Mouse (Mus musculus) kidney, postnatal 36 days (tissue): ENCODE results near the gene Gm10553.
"Not testable (repeated sequence)": the region's sequence is repeated elsewhere in the genome, so short reads cannot be mapped to it uniquely, and the experiment has no call there.

Source experiments
- DNase-seq, 2 experiments: peaks; one replicate each; pipeline ENCODE4 v3.0.0; 2021 to 2022; ENCODE audit warnings: mixed read lengths in 2 of 2

Gm10553 gene

GRCm38 (mm10) chr1:85099864-85100263, at the start of gene Gm10553:
TSS of gene Gm10553 (plus strand) at chr1:85100164.
- DNase-seq = not testable (repeated sequence)

GRCm38 (mm10) chr1:85071690-85072089, 28.3 kb upstream of the Gm10553 start:
- not testable (repeated sequence) for DNase-seq

- not testable (repeated sequence) for DNase-seq
These were observed 26.9 kb upstream of the Gm10553 start for GRCm38 (mm10) chr1:85073099-85073498.

DNA sequence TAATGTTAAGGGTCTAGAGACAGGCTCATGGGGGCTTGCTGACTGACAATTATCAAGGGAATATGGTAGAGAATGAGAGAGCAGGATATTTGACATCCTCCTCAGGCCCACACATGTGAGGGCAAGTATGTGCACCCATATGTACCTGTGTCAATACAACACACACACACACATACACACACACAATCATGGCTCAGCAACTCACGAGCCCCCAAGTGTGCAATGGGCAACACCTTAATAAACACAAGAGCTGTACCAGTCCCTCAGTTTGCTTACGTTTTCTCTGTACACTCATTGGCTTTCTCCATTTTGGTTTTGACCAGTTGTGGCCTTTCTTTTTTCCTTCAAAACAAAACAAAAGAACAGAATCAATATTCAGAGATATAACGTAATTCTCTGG, 15.2 kb upstream of the Gm10553 start:
- not testable (repeated sequence) for DNase-seq

- not testable (repeated sequence) for DNase-seq
These were observed 13.8 kb upstream of the Gm10553 start for GRCm38 (mm10) chr1:85086211-85086610.

- DNase-seq = not testable (repeated sequence)
These were observed 7.8 kb upstream of the Gm10553 start for GRCm38 (mm10) chr1:85092169-85092568.

DNA sequence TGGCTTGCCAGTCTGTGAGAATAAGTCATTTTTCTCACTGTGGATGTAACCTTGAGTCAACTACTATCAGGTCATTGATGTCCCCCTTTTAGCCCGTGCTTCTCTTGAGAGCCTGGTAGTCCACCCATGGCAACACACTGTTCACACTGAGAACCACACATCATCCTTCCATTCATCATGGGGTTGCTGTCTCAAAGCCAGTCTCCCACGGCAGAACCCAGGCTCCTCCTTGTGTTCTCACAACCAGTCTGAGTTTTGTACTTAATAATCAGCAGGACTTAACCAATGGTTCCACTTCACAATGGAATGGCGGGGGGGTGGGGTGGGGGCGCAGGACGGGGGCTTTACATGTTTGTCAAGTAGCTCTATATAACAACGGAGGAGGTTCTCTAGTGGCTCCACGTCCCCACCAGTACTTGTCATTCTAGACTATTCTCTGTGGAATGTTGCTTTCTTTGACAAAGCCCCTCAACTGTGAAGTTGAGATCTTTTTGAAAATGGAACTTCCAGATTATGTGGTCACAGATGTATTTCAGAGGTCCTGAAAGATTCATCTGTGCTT, 6.9 kb upstream of the Gm10553 start:
- DNase-seq = not testable (repeated sequence)

GRCm38 (mm10) chr1:85099081-85099480, 883 bp upstream of the Gm10553 start:
- DNase-seq = not testable (repeated sequence)

GRCm38 (mm10) chr1:85101754-85102153, 1.8 kb downstream of the Gm10553 start:
- not testable (repeated sequence) for DNase-seq

- DNase-seq = not testable (repeated sequence)
These were observed 5.4 kb downstream of the Gm10553 start for GRCm38 (mm10) chr1:85105336-85105735.

GRCm38 (mm10) chr1:85106013-85106412, 6.0 kb downstream of the Gm10553 start:
- not testable (repeated sequence) for DNase-seq

DNA sequence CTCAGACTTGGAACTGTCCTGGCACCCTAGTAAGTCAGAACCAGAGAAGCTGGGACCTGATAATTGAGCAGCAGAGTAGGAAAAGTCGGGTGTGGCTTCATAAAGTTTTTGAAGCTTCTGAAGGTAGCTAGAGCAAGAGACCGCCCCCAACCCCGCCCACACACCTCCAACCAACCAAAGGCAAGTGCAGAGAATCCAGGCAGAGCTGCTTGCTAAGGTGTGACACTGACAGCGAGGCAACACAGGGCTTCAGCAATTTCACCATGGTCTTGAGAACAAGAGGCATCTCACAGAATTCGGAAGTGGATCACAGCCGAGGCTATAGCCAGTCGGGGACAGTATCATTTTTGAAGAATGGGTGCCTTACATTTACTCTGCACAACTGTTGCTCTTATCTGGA, 9.8 kb downstream of the Gm10553 start, which contains the start of gene A530032D15Rik:
Gene A530032D15Rik (minus strand): TSS at position 101 of the 400 bp plus-strand sequence.
- DNase-seq = not testable (repeated sequence)

DNA sequence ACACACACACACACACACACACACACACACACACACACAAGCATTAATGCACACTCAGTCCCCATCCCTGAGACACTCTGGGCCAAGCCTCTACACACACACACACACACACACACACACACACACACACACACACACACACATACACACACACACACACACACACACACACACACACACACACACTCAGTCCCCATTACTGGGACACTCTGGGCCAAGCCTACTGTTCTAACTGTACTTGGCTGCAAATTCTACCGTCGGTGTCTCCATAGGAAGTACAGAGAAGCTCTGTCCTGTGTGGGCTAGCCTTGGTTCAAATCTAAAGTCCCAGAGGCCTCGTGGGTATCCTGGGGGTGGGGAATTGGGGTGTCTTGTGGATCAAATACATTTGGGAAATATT, 10.9 kb downstream of the Gm10553 start:
- DNase-seq = not testable (repeated sequence)

DNA sequence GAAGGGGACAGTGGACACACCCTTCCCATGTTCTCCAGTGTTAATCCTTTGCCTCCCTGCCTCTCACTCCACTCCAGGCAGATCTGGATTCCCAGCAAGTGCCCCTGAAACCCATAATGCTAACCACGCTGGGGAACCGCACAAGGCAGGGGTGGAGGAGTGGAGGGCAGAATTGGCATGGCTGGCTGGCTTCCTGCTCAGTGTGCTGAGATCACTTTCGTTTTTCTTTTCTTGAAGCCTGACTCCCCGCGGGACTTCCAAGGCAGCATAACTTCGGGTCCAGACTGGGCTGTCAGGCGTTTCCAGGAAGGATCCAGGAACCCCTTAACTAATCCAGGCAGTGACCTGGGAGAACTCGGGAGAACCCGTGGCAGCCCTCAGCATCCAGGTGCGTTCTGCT, 11.6 kb downstream of the Gm10553 start:
- peak in 1 of 2 experiments; percentile 26 for DNase-seq

- DNase-seq = not testable (repeated sequence)
These were observed 12.3 kb downstream of the Gm10553 start for GRCm38 (mm10) chr1:85112266-85112665.

DNA sequence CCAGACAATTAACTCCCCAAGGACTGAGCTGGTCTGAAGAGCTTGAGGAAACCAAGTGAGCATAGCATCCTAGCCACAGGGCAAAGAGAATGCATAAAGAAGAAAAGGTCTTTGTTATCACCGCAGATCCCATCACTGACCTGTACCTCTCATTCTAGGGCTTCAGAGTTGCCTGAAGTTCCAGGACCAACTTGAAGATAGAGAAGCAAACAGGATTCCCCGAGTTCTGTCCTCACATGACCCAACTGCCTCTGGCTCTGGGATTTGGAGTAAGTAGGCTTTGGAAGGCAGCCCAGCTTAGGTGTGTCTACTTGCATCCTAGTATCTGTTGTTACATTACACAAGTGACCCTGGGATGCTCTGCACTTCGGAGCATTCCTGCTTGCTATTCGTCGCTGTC, 12.9 kb downstream of the Gm10553 start:
- not testable (repeated sequence) for DNase-seq

GRCm38 (mm10) chr1:85114078-85114477, 14.1 kb downstream of the Gm10553 start:
- not testable (repeated sequence) for DNase-seq

DNA sequence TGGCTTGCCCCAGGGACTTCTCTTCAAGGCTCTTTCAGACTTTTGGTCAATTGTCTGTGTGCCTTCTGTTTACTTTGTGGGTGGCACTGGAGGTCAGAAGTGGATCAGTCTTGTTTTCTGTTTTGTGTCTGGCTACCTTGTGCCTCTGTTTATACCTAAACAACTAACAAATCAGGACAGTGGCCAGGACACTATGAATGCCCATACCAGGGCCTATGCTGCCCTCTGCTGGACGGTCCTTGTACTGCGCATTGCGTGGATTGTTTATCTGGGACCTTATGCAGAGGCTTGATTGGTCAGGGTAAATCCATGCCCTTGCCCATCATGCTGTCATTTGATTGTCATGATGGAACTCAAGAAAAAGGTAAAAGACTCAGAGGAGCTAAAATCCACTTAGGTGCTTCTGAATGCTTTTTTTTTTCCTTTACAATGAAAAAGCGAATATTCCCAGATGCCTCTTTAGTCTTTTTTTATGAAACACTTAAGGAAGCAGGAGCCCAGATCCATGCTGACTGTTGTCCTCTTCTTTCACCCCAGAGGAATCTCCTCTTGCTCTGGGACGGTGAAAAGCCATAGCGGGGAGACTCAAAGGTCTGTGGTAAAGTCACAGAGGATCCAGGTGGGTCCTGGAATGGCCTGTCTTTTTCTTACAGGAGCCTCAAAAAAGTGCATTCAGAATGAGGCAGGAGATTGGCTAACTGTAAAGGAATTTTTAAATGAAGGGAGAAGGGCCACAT, 14.9 kb downstream of the Gm10553 start:
- peak; percentile 34 to 72 for DNase-seq

DNA sequence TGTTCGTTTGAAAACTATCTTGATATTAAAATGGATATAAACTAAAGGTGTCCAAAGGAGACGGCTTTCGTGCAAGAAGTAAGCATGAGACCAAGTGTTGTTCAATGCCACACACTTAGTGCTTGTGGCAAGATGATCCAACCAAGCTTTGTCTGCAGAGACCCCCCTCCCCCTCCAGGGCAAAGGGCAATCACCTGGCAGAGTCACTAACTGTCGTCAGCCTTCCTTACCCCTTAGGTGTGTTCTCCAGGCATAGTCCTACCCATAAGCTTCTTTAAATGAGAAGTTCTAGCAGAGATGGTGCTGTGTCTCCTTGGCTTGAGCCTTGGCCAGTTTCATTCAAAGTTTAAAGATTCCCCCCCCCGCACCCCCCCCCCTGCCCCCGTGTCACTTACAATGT, 17.6 kb downstream of the Gm10553 start:
- not testable (repeated sequence) for DNase-seq

GRCm38 (mm10) chr1:85118341-85118740, 18.4 kb downstream of the Gm10553 start:
- DNase-seq = not testable (repeated sequence)

GRCm38 (mm10) chr1:85121841-85122240, 21.9 kb downstream of the Gm10553 start:
- DNase-seq = not testable (repeated sequence)

DNA sequence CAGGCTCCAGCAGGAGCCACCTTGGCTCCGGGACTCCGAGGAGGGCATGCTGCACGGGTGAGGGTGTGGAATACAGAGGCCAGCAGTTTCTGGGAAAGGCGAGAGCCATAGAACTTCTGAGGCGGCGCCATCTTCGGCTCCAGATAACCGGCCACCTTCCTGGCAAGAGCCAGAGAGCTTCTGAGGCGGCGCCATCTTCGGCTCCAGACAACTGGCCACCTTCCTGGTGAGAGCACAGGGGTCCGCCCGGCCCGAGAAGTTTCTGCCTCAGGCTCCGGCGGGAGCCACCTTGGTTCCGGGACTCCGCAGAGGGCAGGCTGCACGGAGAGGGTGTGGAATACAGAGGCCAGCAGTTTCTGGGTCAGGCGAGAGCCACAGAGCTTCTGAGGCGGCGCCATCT, 33.7 kb downstream of the Gm10553 start:
- not testable (repeated sequence) for DNase-seq
